Mouse (Mus musculus): ENCODE data around the gene Dnah7c.

Dnah7c gene

DNA sequence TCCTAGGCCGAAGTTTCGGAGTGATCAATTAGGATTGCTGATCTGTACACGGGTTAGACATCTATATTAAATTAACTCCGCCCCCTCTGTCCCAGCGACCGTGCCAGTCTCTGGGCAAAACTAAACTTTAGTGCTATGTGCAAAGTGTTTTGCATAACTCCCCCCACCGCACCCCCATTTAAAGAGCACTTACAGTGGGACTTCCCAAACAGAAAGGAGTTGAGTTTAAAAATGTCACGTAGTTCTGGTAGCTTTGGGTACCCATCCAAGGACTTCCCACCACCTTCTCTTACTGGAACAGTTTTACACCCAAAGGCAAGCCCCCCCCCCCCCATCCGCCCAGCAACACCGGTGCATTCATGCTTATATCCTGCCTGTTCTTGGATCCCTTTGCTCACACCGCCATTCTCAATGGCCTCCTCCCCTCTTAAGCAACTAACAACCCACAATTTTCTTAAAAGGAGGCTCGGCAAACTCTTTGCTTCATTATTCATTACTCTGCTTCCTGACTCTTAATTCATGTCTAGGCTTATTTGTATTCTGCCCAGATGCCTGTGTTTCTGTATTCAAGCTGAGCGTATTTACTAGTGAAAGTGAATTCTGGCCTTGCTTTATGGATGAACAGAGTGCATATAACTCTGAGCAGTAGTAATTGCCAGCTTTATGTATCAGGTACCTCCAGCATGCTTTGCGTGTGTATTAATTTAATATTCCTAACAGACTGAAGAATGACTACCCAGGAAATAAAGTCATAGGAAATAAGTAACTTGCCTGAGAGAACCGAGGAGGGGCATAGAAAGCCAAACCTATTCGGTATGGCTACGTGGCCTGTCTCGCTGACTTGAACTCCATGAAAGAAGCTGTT lies 428.9 kb downstream of the Dnah7c start:
- no peak for DNase-seq (ENCODE audit: low read depth)

DNA sequence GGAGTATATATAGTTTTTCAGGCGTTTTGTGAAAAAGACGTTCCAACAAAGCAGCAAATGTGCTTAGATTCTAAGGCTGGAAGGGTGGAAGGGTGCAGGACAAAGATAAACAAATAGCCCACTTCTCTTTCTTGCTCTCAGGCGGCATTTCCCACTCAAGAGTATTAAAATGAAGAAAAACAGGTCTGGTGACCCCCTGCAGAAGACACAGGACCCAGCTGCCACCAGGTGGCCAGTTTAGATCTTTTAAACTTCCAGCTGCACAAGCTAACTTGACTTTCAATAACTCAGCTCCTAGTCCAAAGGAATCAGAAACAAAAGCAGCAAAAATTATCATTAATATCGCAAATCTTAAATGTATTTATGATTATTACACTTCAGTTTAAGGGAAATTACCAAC lies 431.1 kb downstream of the Dnah7c start:
- no peak for DNase-seq (ENCODE audit: low read depth)

Measured in induced T-regulatory cell, adult 2 months (primary cell).